Mouse (Mus musculus): ENCODE measurements at regions not wholly inside any gene's neighbourhood (a gene's known extent, or its start where the extent isn't known, plus 50 kb on each side); places are given as distances from the start of the nearest gene placed in this dataset.

- H3K9me3 ChIP-seq: no peaks in the 10 kb centered on the region
- DNase-seq (ENCODE audit: low spot score): no peak
- 91% methylated on average over 2 of the region's 2 CpGs for WGBS
Observed at GRCm38 (mm10) chr10:96366871-96367270, 230.5 kb downstream of the Gm5426 start.

GRCm38 (mm10) chr10:96370547-96371320 is 234.3 kb downstream of the Gm5426 start:
- no peak for DNase-seq (ENCODE audit: low spot score)
- Histone ChIP-seq H3K9me3 (no peaks in the 10 kb centered on the region), H3K4me3 (no peak overlapping the region), H3K27ac (replicated peaks) (no peak overlapping the region), H3K36me3 (replicated peaks) (no peaks in the 10 kb centered on the region), H3K4me1 (peaks cover 9% of the 10 kb centered on the region; the same call in 1 of the 2 replicates), H3K27me3 (replicated peaks; ENCODE audit: low read depth, poor library complexity, severe bottlenecking) (no peaks in the 10 kb centered on the region)
- 83% methylated on average over 21 of the region's 21 CpGs for WGBS

More at GRCm38 (mm10) chr10:96366871-96367270, 230.5 kb downstream of the Gm5426 start:
- Histone ChIP-seq H3K4me3 (no peak overlapping the region), H3K4me1 (0 out of 2 replicates have a peak, but pooled peaks cover 6% of the 10 kb centered on the region), H3K27me3 (replicated peaks; ENCODE audit: low read depth, poor library complexity, severe bottlenecking) (no peaks in the 10 kb centered on the region), H3K36me3 (replicated peaks) (no peaks in the 10 kb centered on the region), H3K27ac (replicated peaks) (no peak overlapping the region)

DNA sequence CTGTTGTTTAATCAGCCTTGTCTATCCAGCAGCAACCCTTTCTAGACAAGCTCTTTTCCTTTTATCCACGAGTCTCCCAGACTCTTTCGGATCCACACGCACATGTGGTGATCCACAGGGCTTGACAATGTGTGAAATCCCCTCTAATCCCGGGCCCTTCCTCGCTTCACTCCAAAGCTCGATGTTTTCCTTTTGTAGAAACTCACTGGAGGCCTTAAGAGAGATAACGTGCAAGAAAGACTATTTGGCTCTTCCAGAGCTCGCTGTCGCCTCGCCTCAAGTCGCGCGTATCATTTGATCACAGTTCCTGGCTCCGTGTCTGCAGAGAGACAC is 234.9 kb downstream of the Gm5426 start:
- no peak for DNase-seq (ENCODE audit: low spot score)
- Histone ChIP-seq H3K27me3 (replicated peaks; ENCODE audit: low read depth, poor library complexity, severe bottlenecking) (no peaks in the 10 kb centered on the region), H3K9me3 (no peaks in the 10 kb centered on the region), H3K4me1 (peaks cover 6% of the 10 kb centered on the region; the same call in 1 of the 2 replicates), H3K4me3 (no peak overlapping the region), H3K27ac (replicated peaks) (no peak overlapping the region), H3K36me3 (replicated peaks) (no peaks in the 10 kb centered on the region)
- WGBS: 84% methylated on average over 14 of the region's 14 CpGs

DNA sequence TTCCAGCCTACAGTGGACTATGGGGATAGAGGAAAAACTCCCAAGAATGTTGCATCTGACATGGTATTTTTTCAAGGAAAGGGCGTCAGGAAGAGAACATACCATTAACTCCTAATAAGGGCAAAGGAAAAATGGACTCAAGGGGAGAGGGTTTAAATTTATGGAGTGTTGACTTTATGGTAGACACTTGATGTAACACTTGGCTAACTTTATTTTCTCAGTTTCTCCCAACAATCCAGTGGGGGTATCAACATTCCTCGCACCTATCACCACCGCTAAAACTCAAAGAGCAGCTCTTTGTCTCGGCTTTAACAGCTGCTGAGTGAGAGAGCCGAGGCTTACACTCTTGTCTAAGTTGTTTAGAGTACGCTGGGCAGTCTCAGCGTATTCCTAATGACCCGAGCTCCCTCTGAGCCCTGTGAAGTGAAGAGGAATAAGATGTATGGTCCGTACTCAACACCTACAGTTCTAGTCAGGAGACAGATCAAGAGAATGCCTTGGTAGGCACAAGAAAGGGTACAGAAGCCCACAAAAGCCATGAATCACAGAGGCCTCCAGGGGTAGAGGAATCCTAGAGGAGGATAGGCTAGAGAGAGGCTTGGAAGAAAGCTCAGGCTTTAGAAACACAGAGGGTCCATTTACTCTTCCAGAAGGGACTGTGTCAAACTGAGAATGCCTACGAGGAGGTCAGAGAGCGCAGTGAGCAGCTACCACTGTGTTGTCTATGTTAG is 236.4 kb downstream of the Gm5426 start:
- H3K9me3 ChIP-seq: no peaks in the 10 kb centered on the region

GRCm38 (mm10) chr10:96373481-96373880 is 237.1 kb downstream of the Gm5426 start:
- H3K4me3 ChIP-seq: no peak overlapping the region
- H3K27ac ChIP-seq (replicated peaks): no peak overlapping the region
- no peaks in the 10 kb centered on the region for H3K36me3 ChIP-seq (replicated peaks)
- no peaks in the 10 kb centered on the region for H3K9me3 ChIP-seq
- DNase-seq (ENCODE audit: low spot score): no peak
- H3K4me1 ChIP-seq: peaks cover 6% of the 10 kb centered on the region; the same call in 1 of the 2 replicates
- 48% methylated on average over 7 of the region's 7 CpGs for WGBS
- H3K27me3 ChIP-seq (replicated peaks; ENCODE audit: low read depth, poor library complexity, severe bottlenecking): no peaks in the 10 kb centered on the region

More for the DNA sequence above, 236.4 kb downstream of the Gm5426 start:
- no peak for DNase-seq (ENCODE audit: low spot score)
- no peaks in the 10 kb centered on the region for H3K27me3 ChIP-seq (replicated peaks; ENCODE audit: low read depth, poor library complexity, severe bottlenecking)
- WGBS: 73% methylated on average over 11 of the region's 11 CpGs
- peaks cover 6% of the 10 kb centered on the region; the same call in 1 of the 2 replicates for H3K4me1 ChIP-seq
- no peaks in the 10 kb centered on the region for H3K36me3 ChIP-seq (replicated peaks)
- no peak overlapping the region for H3K27ac ChIP-seq (replicated peaks)
- no peak overlapping the region for H3K4me3 ChIP-seq

DNA sequence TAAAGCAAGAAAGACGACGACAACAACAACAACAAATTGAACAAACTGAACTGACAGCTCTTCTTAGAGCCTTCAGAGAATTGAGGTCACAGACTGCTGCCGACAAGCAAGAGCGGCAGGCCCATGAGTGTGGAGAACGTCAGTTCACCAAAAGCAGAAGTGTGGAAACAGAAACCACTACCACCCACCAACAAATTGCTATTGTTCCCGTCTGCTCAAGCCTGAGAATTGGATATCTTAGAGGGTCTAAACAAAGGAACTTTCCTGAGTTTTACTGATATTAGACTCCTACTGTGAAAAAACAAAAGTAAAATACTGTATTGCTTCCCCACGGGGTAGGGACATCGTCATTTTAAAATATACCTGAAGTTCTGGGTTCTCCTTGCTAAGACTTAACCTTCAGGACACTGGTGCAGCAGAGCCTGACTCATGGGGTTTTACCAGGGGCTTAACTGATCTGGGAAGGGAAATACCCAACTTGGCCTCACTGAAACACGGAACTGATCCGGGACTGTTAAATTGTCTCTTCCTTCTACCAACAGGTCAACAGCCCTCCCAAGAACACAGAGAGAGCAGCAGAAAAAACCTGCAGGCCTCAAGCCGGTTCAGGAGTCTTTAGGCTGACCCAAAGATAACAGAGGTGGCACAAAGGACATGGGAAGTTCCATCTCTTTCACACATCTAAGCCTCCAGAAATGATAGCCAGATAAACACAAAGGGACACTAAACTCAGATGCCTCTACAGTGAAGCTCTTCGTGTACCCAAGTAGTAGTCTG is 238.1 kb downstream of the Gm5426 start:
- Histone ChIP-seq H3K36me3 (replicated peaks) (no peaks in the 10 kb centered on the region), H3K4me3 (no peak overlapping the region), H3K4me1 (peaks cover 6% of the 10 kb centered on the region; the same call in 1 of the 2 replicates), H3K9me3 (no peaks in the 10 kb centered on the region), H3K27ac (replicated peaks) (no peak overlapping the region), H3K27me3 (replicated peaks; ENCODE audit: low read depth, poor library complexity, severe bottlenecking) (no peaks in the 10 kb centered on the region)
- WGBS: 88% methylated on average over 12 of the region's 12 CpGs
- no peak for DNase-seq (ENCODE audit: low spot score)

DNA sequence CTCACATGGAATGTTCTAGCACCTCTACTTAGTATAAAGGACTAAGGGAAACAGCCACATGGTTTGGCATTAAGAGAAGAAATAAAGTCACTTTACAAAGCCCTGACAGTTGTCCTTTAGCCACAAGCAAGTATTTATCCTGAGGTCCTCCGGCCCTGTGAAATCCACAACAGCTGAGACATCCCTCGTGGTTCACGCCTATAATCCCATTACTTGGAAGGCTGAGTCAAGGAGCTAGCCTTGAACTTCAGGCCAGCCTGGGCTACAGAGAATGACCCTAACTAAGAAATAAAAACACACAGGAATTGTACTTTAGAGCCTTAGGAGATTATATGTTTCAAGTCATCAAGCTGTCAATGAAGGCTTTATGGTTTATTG is 238.7 kb downstream of the Gm5426 start:
- Histone ChIP-seq H3K36me3 (replicated peaks) (no peaks in the 10 kb centered on the region), H3K27me3 (replicated peaks; ENCODE audit: low read depth, poor library complexity, severe bottlenecking) (no peaks in the 10 kb centered on the region), H3K9me3 (no peaks in the 10 kb centered on the region), H3K4me1 (peaks cover 6% of the 10 kb centered on the region; the same call in 1 of the 2 replicates), H3K4me3 (no peak overlapping the region), H3K27ac (replicated peaks) (no peak overlapping the region)
- WGBS: 91% methylated on average over 3 of the region's 3 CpGs
- no peak for DNase-seq (ENCODE audit: low spot score)

- Histone ChIP-seq H3K27me3 (replicated peaks; ENCODE audit: low read depth, poor library complexity, severe bottlenecking) (no peaks in the 10 kb centered on the region), H3K9me3 (no peaks in the 10 kb centered on the region), H3K27ac (replicated peaks) (no peak overlapping the region), H3K36me3 (replicated peaks) (no peaks in the 10 kb centered on the region), H3K4me1 (peaks cover 6% of the 10 kb centered on the region; the same call in 1 of the 2 replicates), H3K4me3 (no peak overlapping the region)
- no peak for DNase-seq (ENCODE audit: low spot score)
- 82% methylated on average over 4 of the region's 4 CpGs for WGBS
Observed at GRCm38 (mm10) chr10:96377549-96377948, 239.3 kb upstream of the Btg1 start.

- 86% methylated on average over 9 of the region's 9 CpGs for WGBS
- no peaks in the 10 kb centered on the region for H3K4me1 ChIP-seq
- DNase-seq (ENCODE audit: low spot score): no peak
- H3K36me3 ChIP-seq (replicated peaks): no peaks in the 10 kb centered on the region
- H3K4me3 ChIP-seq: no peak overlapping the region
- no peak overlapping the region for H3K27ac ChIP-seq (replicated peaks)
- H3K9me3 ChIP-seq: no peaks in the 10 kb centered on the region
- H3K27me3 ChIP-seq (replicated peaks; ENCODE audit: low read depth, poor library complexity, severe bottlenecking): no peaks in the 10 kb centered on the region
Observed at GRCm38 (mm10) chr10:96379016-96379771, 237.6 kb upstream of the Btg1 start.

DNA sequence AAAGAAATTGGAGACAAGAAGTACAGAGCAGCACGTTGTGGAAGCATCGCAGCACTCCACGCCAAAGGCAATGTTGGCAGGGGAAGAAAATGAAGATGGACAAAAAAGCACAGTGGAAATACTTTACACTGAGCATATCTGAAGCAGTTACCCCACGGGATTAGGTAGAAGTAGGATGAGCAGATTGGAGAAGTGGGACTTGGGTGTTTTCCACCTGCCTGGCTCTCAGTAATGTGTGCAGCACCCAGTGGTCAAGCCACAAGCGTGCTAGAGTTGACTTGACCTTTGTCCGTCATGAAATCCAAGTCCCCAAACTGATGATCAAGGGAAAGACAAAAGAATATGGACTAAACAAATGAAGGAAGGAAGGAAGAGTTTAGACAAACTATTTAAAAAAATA is 235.1 kb upstream of the Btg1 start:
- no peak for DNase-seq (ENCODE audit: low spot score)
- H3K27ac ChIP-seq (replicated peaks): no peak overlapping the region
- 92% methylated on average over 6 of the region's 6 CpGs for WGBS
- H3K27me3 ChIP-seq (replicated peaks; ENCODE audit: low read depth, poor library complexity, severe bottlenecking): no peaks in the 10 kb centered on the region
- no peaks in the 10 kb centered on the region for H3K9me3 ChIP-seq
- H3K36me3 ChIP-seq (replicated peaks): no peaks in the 10 kb centered on the region
- H3K4me1 ChIP-seq: no peaks in the 10 kb centered on the region
- H3K4me3 ChIP-seq: no peak overlapping the region

GRCm38 (mm10) chr10:96391748-96392147 is 225.1 kb upstream of the Btg1 start:
- no peak overlapping the region for H3K27ac ChIP-seq (replicated peaks)
- no peak for DNase-seq (ENCODE audit: low spot score)
- H3K36me3 ChIP-seq (replicated peaks): no peaks in the 10 kb centered on the region
- 50% methylated on average over 3 of the region's 3 CpGs for WGBS
- H3K27me3 ChIP-seq (replicated peaks; ENCODE audit: low read depth, poor library complexity, severe bottlenecking): no peaks in the 10 kb centered on the region
- peaks cover 11% of the 10 kb centered on the region for H3K4me1 ChIP-seq
- no peaks in the 10 kb centered on the region for H3K9me3 ChIP-seq
- no peak overlapping the region for H3K4me3 ChIP-seq

- H3K9me3 ChIP-seq: no peaks in the 10 kb centered on the region
- H3K4me3 ChIP-seq: no peak overlapping the region
- no peak for DNase-seq (ENCODE audit: low spot score)
- H3K4me1 ChIP-seq: peaks cover 17% of the 10 kb centered on the region
- no peaks in the 10 kb centered on the region for H3K36me3 ChIP-seq (replicated peaks)
- H3K27me3 ChIP-seq (replicated peaks; ENCODE audit: low read depth, poor library complexity, severe bottlenecking): no peaks in the 10 kb centered on the region
- 78% methylated on average over 1 of the region's 1 CpGs for WGBS
- no peak overlapping the region for H3K27ac ChIP-seq (replicated peaks)
Observed at GRCm38 (mm10) chr10:96392836-96393235, 224.0 kb upstream of the Btg1 start.
